Mouse (Mus musculus) ES-E14 (cell line): ENCODE data around the gene Vrtn. TPM values are rescaled to one million over a fixed set of nuclear protein-coding genes. Genes with fewer than 3 reads are reported as not detected.

Source experiments
- DNase-seq: peaks from one replicate; pipeline ENCODE4 v3.0.0-alpha.2; 2013; ENCODE audit warnings: low read depth, low spot score
- H3K27ac ChIP-seq: 2 replicates; pipeline ENCODE4 v1.5.1; 2012; ENCODE audit warnings: low read depth, mild to moderate bottlenecking, low read length, moderate library complexity, mixed read lengths; ENCODE audit not compliant: poor library complexity, insufficient read depth, severe bottlenecking
- H3K36me3 ChIP-seq: 2 replicates; pipeline ENCODE4 v1.6.1; 2012; ENCODE audit warnings: mild to moderate bottlenecking, low read length, moderate library complexity, mixed read lengths; ENCODE audit not compliant: control insufficient read depth, poor library complexity, insufficient read depth, severe bottlenecking
- H3K4me1 ChIP-seq, 2 experiments: fragments of 150-350 bp in 1 of 2; sonication (generic) in 1 of 2; 2 replicates each; pipeline ENCODE4 v1.6.1; 2012; ENCODE audit warnings: low read length in 2 of 2, mild to moderate bottlenecking in 1 of 2, mixed read lengths in 1 of 2; ENCODE audit not compliant: control insufficient read depth in 2 of 2, insufficient read depth in 2 of 2, poor library complexity in 1 of 2
- H3K4me3 ChIP-seq, 2 experiments: fragments of 150-350 bp in 1 of 2; sonication (generic) in 1 of 2; 2 replicates each; pipeline ENCODE4 v1.5.1; 2012; ENCODE audit warnings: low read length in 2 of 2, low read depth in 1 of 2, mild to moderate bottlenecking in 1 of 2, mixed read lengths in 1 of 2; ENCODE audit not compliant: insufficient read depth in 1 of 2, poor library complexity in 1 of 2, severe bottlenecking in 1 of 2
- H3K9ac ChIP-seq: 2 replicates; pipeline ENCODE4 v1.6.1; 2012; ENCODE audit warnings: low read depth, mild to moderate bottlenecking, low read length, mixed read lengths; ENCODE audit not compliant: poor library complexity, insufficient read depth, severe bottlenecking
- H3K9me3 ChIP-seq: fragments of 150-350 bp; sonication (generic); 2 replicates; pipeline ENCODE4 v1.6.1; 2012; ENCODE audit warnings: low read depth, mild to moderate bottlenecking, low read length; ENCODE audit not compliant: control insufficient read depth, insufficient read depth
- CHD2 ChIP-seq: IDR thresholded peaks from 2 replicates; pipeline ENCODE4 v1.6.1; 2014; ENCODE audit warnings: mild to moderate bottlenecking, low read depth, low read length, inconsistent platforms
- HCFC1 ChIP-seq: IDR thresholded peaks from 2 replicates; pipeline ENCODE4 v1.6.1; 2012; ENCODE audit warnings: low read length, inconsistent platforms, borderline replicate concordance; ENCODE audit not compliant: insufficient read depth
- MAFK ChIP-seq: IDR thresholded peaks from 2 replicates; pipeline ENCODE4 v1.6.1; 2014; ENCODE audit warnings: mild to moderate bottlenecking, low read depth, low read length, inconsistent platforms; ENCODE audit not compliant: insufficient read depth
- ZC3H11A ChIP-seq: IDR thresholded peaks from 2 replicates; pipeline ENCODE4 v1.6.1; 2012; ENCODE audit warnings: low read depth, mild to moderate bottlenecking, inconsistent platforms, low read length, borderline replicate concordance
- ZNF384 ChIP-seq: IDR thresholded peaks from 2 replicates; pipeline ENCODE4 v1.6.1; 2012; ENCODE audit warnings: low read depth, low read length, inconsistent platforms
- in situ Hi-C, 2 experiments: fragments of 600-800 bp; cut with MboI; formaldehyde crosslinking; loops; one replicate each; pipeline ENCODE4 v1.15.1; 2025; ENCODE audit warnings: low sequenced_read_pairs in 2 of 2, inconsistent platforms in 1 of 2; ENCODE audit not compliant: unreplicated experiment in 2 of 2
- total RNA-seq: library from RNA; depleted of rRNA; stranded (reverse); fragments of 300-350 nt; gene quantifications from 2 replicates; pipeline ENCODE4 v1.2.3, GENCODE M21; 2012

Vrtn gene
- total RNA-seq, 1 experiment, result 4.1 TPM

DNA sequence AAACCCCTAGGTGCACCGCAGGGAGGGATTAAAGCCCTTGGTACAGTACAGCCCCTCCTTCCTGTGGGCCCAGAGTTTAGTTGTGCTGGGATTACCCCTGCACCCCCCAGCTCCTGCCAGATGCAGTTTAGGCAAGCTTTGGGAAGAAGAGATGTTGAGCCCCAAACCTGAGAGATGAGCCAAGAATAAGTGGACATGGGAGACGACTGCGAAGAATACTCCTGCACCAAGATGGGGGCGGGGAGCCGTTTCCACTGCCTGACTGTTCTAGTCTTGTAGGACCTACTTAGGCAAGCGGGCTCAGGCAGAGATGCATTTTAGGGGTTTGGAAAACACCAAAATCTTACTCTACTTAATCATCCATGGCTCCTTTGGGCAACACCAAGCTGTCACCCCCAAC is 566 bp upstream of the Vrtn start:
- no peak for DNase-seq
- Histone ChIP-seq H3K4me1 (peaks cover 0 to 2% of the 10 kb centered on the region in 2 experiments; a peak in 3 of 4 replicates), H3K9ac (no peak overlapping the region), H3K27ac (peak overlapping the region; percentile 33; the same call in 1 of the 2 replicates), H3K9me3 (no peaks in the 10 kb centered on the region), H3K4me3 (peak overlapping the region in 1 of 2 experiments; percentile 26; a peak in 1 of 4 replicates), H3K36me3 (no peaks in the 10 kb centered on the region)
- in situ Hi-C loops, result no loop called here
- TF ChIP-seq MAFK (no peak), CHD2 (no peak; the same call in 1 of the 2 replicates), ZNF384 (no peak)

- TF ChIP-seq ZC3H11A (no peak), CHD2 (no peak), MAFK (no peak), ZNF384 (no peak), HCFC1 (no peak)
- Histone ChIP-seq H3K9me3 (no peaks in the 10 kb centered on the region), H3K36me3 (no peaks in the 10 kb centered on the region; the same call in 1 of the 2 replicates), H3K4me1 (peaks cover 0 to 13% of the 10 kb centered on the region in 2 experiments; a peak in 1 of 4 replicates), H3K4me3 (peak overlapping the region; percentile 53 to 61), H3K27ac (no peak overlapping the region), H3K9ac (peak overlapping the region; percentile 26)
- no peak for DNase-seq
- in situ Hi-C loops, result loop anchor here in 1 of 2 experiments (10.0 kb wide), 1 partner anchor 105 kb away; no protein-coding TSS in a partner anchor
These were observed 9.4 kb downstream of the Vrtn start for GRCm38 (mm10) chr12:84650234-84650633.

DNA sequence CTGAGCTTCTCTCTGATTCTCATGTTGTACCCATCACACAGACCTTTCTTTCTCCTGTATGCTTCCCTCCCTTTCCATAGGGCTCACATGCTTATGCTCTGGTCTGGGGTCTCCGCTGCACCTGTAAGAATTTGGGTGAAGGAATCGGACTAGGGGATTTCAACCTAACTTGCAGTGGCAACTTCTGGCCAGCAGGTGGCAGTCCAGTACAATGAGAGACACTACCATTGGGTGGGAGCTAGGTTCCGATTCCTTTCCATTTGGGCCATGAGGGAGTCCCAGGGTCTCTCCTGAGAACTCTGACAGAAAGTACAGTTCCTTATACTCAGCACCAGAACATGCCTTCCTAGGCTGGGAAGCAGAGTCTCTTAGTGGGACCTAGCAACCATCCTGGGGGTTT is 13.1 kb downstream of the Vrtn start:
- H3K4me1 ChIP-seq, result peaks cover 0 to 6% of the 10 kb centered on the region in 2 experiments; a peak in 1 of 4 replicates
- H3K9ac ChIP-seq, result no peak overlapping the region
- H3K36me3 ChIP-seq, result no peaks in the 10 kb centered on the region; the same call in 1 of the 2 replicates
- H3K27ac ChIP-seq, result no peak overlapping the region
- peak; percentile 69 for DNase-seq
- in situ Hi-C loops, result loop anchor here in 1 of 2 experiments (10.0 kb wide), 1 partner anchor 101 kb away; no protein-coding TSS in a partner anchor
- H3K9me3 ChIP-seq, result no peaks in the 10 kb centered on the region
- no peak overlapping the region for H3K4me3 ChIP-seq
- TF ChIP-seq CHD2 (no peak), ZNF384 (0 out of 2 replicates have a peak, but pooled peaks have one; percentile 7), MAFK (no peak), ZC3H11A (peak; percentile 65), HCFC1 (no peak)

GRCm38 (mm10) chr12:84670555-84670954 is 29.7 kb downstream of the Vrtn start:
- H3K36me3 ChIP-seq, result no peaks in the 10 kb centered on the region
- H3K27ac ChIP-seq, result no peak overlapping the region
- DNase-seq, result peak; percentile 84
- H3K4me1 ChIP-seq, result peaks cover 0 to 17% of the 10 kb centered on the region in 2 experiments; a peak in 1 of 4 replicates
- TF ChIP-seq HCFC1 (no peak), ZNF384 (peak; percentile 54; the same call in 1 of the 2 replicates), CHD2 (no peak), ZC3H11A (peak; percentile 54), MAFK (no peak)
- no peaks in the 10 kb centered on the region for H3K9me3 ChIP-seq
- no peak overlapping the region for H3K9ac ChIP-seq
- no peak overlapping the region for H3K4me3 ChIP-seq
- in situ Hi-C loops, result no loop called here
